Mouse (Mus musculus) CH12.LX (cell line): Measurements from ENCODE around the gene Srr. TPM values are rescaled to one million over a fixed set of nuclear protein-coding genes. Genes with fewer than 3 reads are reported as not detected.
A peak's percentile ranks its signal among the peaks of the same experiment; 100 is the strongest.

Source experiments
- DNase-seq: peaks from one replicate; pipeline ENCODE4 v3.0.0-alpha.2; 2013; ENCODE audit errors: extremely low read depth
- H3K27ac ChIP-seq: 2 replicates; pipeline ENCODE4 v1.5.1; 2012; ENCODE audit warnings: low read depth, mild to moderate bottlenecking, control low read depth, moderate library complexity; ENCODE audit not compliant: insufficient read depth
- H3K27me3 ChIP-seq: replicated peaks from 2 replicates; pipeline ENCODE3; 2012; ENCODE audit warnings: inconsistent platforms
- H3K36me3 ChIP-seq, 2 experiments: replicated peaks in 1 of 2; 2 replicates each; pipeline versions ENCODE3 to v1.6.1; 2012; ENCODE audit warnings: inconsistent platforms in 1 of 2, low read length in 1 of 2, mild to moderate bottlenecking in 1 of 2, mixed read lengths in 1 of 2, moderate library complexity in 1 of 2; ENCODE audit not compliant: control insufficient read depth in 1 of 2, insufficient read depth in 1 of 2
- H3K4me1 ChIP-seq, 2 experiments: 2 replicates each; pipeline ENCODE4 v1.6.1; 2012; ENCODE audit warnings: inconsistent platforms in 1 of 2, moderate library complexity in 1 of 2; ENCODE audit not compliant: insufficient read depth in 2 of 2, control insufficient read depth in 1 of 2
- H3K4me2 ChIP-seq: 2 replicates; pipeline ENCODE4 v1.6.1; 2012; ENCODE audit warnings: low read depth, mild to moderate bottlenecking, control low read depth; ENCODE audit not compliant: poor library complexity, insufficient read depth, severe bottlenecking
- H3K4me3 ChIP-seq, 3 experiments: fragments of 150-350 bp in 1 of 3; sonication (generic) in 1 of 3; replicated peaks in 1 of 3; 2 replicates each; pipeline versions ENCODE3 to v1.5.1; 2011 to 2012; ENCODE audit warnings: low read depth in 2 of 3, low read length in 2 of 3, mild to moderate bottlenecking in 2 of 3, moderate library complexity in 2 of 3, control low read depth in 1 of 3, improper control_type of control experiment in 1 of 3, inconsistent platforms in 1 of 3, mixed read lengths in 1 of 3; ENCODE audit not compliant: poor library complexity in 1 of 3
- H3K79me2 ChIP-seq: replicated peaks from 2 replicates; pipeline ENCODE4 v1.6.1; 2012; ENCODE audit warnings: mild to moderate bottlenecking, moderate library complexity; ENCODE audit not compliant: control insufficient read depth, poor library complexity, insufficient read depth, severe bottlenecking; ENCODE audit errors: extremely low read depth
- H3K9ac ChIP-seq: 2 replicates; pipeline ENCODE4 v1.6.1; 2012; ENCODE audit warnings: low read depth, mild to moderate bottlenecking, control low read depth, moderate library complexity; ENCODE audit not compliant: insufficient read depth
- H3K9me3 ChIP-seq: replicated peaks from 2 replicates; pipeline ENCODE3; 2012; ENCODE audit warnings: low read length, inconsistent platforms, mixed read lengths
- BHLHE40 ChIP-seq: IDR thresholded peaks from 2 replicates; pipeline ENCODE4 v1.6.1; 2011; ENCODE audit warnings: mild to moderate bottlenecking, low read depth, low read length, improper control_type of control experiment
- ETS1 ChIP-seq: conservative IDR thresholded peaks from 2 replicates; pipeline ENCODE4 v1.6.1; 2012; ENCODE audit warnings: low read depth, mild to moderate bottlenecking, inconsistent platforms, low read length, improper control_type of control experiment, moderate library complexity
- GABPA ChIP-seq: IDR thresholded peaks from 2 replicates; pipeline ENCODE4 v1.6.1; 2012; ENCODE audit warnings: low read depth, low read length, improper control_type of control experiment, inconsistent platforms; ENCODE audit not compliant: insufficient replicate concordance
- HCFC1 ChIP-seq: IDR thresholded peaks from 2 replicates; pipeline ENCODE4 v1.6.1; 2012; ENCODE audit warnings: low read depth, mild to moderate bottlenecking, inconsistent platforms, low read length, improper control_type of control experiment
- JUND ChIP-seq: conservative IDR thresholded peaks from 2 replicates; pipeline ENCODE4 v1.6.1; 2011; ENCODE audit warnings: low read depth, low read length, improper control_type of control experiment
- KAT2A ChIP-seq: IDR thresholded peaks from 2 replicates; pipeline ENCODE4 v1.6.1; 2012; ENCODE audit warnings: low read length, improper control_type of control experiment, inconsistent platforms; ENCODE audit not compliant: insufficient replicate concordance
- MAFK ChIP-seq: IDR thresholded peaks from 2 replicates; pipeline ENCODE4 v1.6.1; 2011; ENCODE audit warnings: low read length, improper control_type of control experiment; ENCODE audit not compliant: insufficient replicate concordance
- MAZ ChIP-seq: IDR thresholded peaks from 2 replicates; pipeline ENCODE4 v1.6.1; 2012; ENCODE audit warnings: low read depth, mild to moderate bottlenecking, inconsistent platforms, low read length, improper control_type of control experiment, moderate library complexity
- MEF2A ChIP-seq: IDR thresholded peaks from 2 replicates; pipeline ENCODE4 v1.6.1; 2014; ENCODE audit warnings: low read depth, mild to moderate bottlenecking, inconsistent platforms, low read length, improper control_type of control experiment, borderline replicate concordance
- MYC ChIP-seq: IDR thresholded peaks from 2 replicates; pipeline ENCODE4 v1.6.1; 2011; ENCODE audit warnings: low read depth, mild to moderate bottlenecking, improper control_type of control experiment, low read length
- NRF1 ChIP-seq: IDR thresholded peaks from 2 replicates; pipeline ENCODE4 v1.6.1; 2014; ENCODE audit warnings: low read depth, mild to moderate bottlenecking, inconsistent platforms, low read length, improper control_type of control experiment, moderate library complexity
- PAX5 ChIP-seq: IDR thresholded peaks from 2 replicates; pipeline ENCODE4 v1.6.1; 2012; ENCODE audit warnings: low read length, inconsistent platforms, mixed read lengths
- POLR2AphosphoS2 ChIP-seq: IDR thresholded peaks from 2 replicates; pipeline ENCODE4 v1.6.1; 2011; ENCODE audit warnings: low read depth, low read length, improper control_type of control experiment
- RAD21 ChIP-seq: IDR thresholded peaks from 2 replicates; pipeline ENCODE4 v1.6.1; 2011; ENCODE audit warnings: low read depth, mild to moderate bottlenecking, low read length, improper control_type of control experiment, moderate library complexity
- RCOR1 ChIP-seq: conservative IDR thresholded peaks from 2 replicates; pipeline ENCODE4 v1.6.1; 2012; ENCODE audit warnings: low read depth, mild to moderate bottlenecking, inconsistent platforms, low read length, improper control_type of control experiment
- SMC3 ChIP-seq: IDR thresholded peaks from 2 replicates; pipeline ENCODE4 v1.6.1; 2011; ENCODE audit warnings: low read depth, low read length, improper control_type of control experiment
- TBP ChIP-seq: conservative IDR thresholded peaks from 2 replicates; pipeline ENCODE4 v1.6.1; 2011; ENCODE audit warnings: low read depth, low read length, improper control_type of control experiment
- TCF12 ChIP-seq: IDR thresholded peaks from 2 replicates; pipeline ENCODE4 v1.6.1; 2014; ENCODE audit warnings: low read depth, mild to moderate bottlenecking, inconsistent platforms, low read length, improper control_type of control experiment
- USF2 ChIP-seq: conservative IDR thresholded peaks from 2 replicates; pipeline ENCODE4 v1.6.1; 2011; ENCODE audit warnings: low read depth, low read length, improper control_type of control experiment
- ZC3H11A ChIP-seq: IDR thresholded peaks from 2 replicates; pipeline ENCODE4 v1.6.1; 2012; ENCODE audit warnings: low read depth, mild to moderate bottlenecking, inconsistent platforms, low read length, improper control_type of control experiment
- ZMIZ1 ChIP-seq: IDR thresholded peaks from 2 replicates; pipeline ENCODE4 v1.6.1; 2012; ENCODE audit warnings: low read depth, mild to moderate bottlenecking, inconsistent platforms, low read length, improper control_type of control experiment
- ZNF384 ChIP-seq: IDR thresholded peaks from 2 replicates; pipeline ENCODE4 v1.6.1; 2012; ENCODE audit warnings: low read depth, low read length, improper control_type of control experiment, inconsistent platforms
- dilution Hi-C: fragments of 300-500 bp; cut with MboI; formaldehyde crosslinking; loops from 2 replicates; pipeline ENCODE4 v1.14.3; 2020; ENCODE audit warnings: low sequenced_read_pairs; ENCODE audit not compliant: extremely low pct_unique_long_range_greater_than_20kb, extremely low pct_ligation_motif_present
- in situ Hi-C: fragments of 300-500 bp; cut with MboI; formaldehyde crosslinking; loops from 3 replicates; pipeline ENCODE4 v1.14.3; 2019; ENCODE audit warnings: low sequenced_read_pairs, low pct_ligation_motif_present, low pct_unique_long_range_greater_than_20kb, mixed read lengths
- polyA plus RNA-seq: library from polyadenylated mRNA; unstranded; fragments of >175 nt; gene quantifications from 2 replicates; pipeline ENCODE4 v1.2.1, GENCODE M21; 2012; ENCODE audit warnings: low read depth; ENCODE audit not compliant: insufficient read length
- total RNA-seq, 2 experiments: library from RNA; depleted of rRNA; stranded (reverse); fragments of 300-350 nt in 1 of 2; fragments of >200 nt in 1 of 2; gene quantifications; 2 replicates each; pipeline ENCODE4 v1.2.3; 2012 to 2014

Srr gene
- total and polyA plus RNA-seq, 3 experiments: 5.7 to 5.9 (median 5.7) TPM

DNA sequence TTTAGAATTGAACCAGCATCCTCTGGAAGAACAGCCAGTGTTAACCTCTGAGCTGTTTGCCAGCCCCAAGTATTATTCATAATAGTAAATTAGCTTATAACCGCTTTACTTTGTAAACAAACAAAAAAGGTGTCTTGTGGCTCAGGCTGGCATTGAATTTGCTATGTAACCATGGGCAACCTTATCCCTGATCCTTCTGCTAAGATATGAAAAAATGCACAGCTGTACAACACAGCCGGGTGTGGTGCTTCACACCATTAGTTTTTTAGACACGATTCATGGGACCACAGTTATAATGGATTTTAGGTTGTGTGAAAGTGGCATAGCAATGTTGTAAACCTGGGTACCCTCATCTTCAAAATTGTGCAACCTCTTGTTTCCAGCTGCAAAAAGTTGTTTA, 13.3 kb downstream of the Srr start:
- no peak overlapping the region for H3K9ac ChIP-seq
- peaks cover 31 to 55% of the 10 kb centered on the region in 2 experiments for H3K36me3 ChIP-seq
- DNase-seq: no peak
- H3K27ac ChIP-seq: no peak overlapping the region
- 0 out of 2 replicates have a peak, but pooled peaks cover 4% of the 10 kb centered on the region for H3K79me2 ChIP-seq
- no peaks in the 10 kb centered on the region for H3K9me3 ChIP-seq
- H3K4me2 ChIP-seq: no peak overlapping the region
- dilution Hi-C loops (no loop called here), in situ Hi-C loops (no loop called here)
- peaks cover 3 to 12% of the 10 kb centered on the region in 2 experiments; a peak in 3 of 4 replicates for H3K4me1 ChIP-seq
- H3K27me3 ChIP-seq: no peaks in the 10 kb centered on the region
- no peak overlapping the region for H3K4me3 ChIP-seq
- TF ChIP-seq USF2 (no peak), HCFC1 (no peak), KAT2A (no peak), JUND (no peak), MYC (no peak), TCF12 (no peak), NRF1 (no peak)

DNA sequence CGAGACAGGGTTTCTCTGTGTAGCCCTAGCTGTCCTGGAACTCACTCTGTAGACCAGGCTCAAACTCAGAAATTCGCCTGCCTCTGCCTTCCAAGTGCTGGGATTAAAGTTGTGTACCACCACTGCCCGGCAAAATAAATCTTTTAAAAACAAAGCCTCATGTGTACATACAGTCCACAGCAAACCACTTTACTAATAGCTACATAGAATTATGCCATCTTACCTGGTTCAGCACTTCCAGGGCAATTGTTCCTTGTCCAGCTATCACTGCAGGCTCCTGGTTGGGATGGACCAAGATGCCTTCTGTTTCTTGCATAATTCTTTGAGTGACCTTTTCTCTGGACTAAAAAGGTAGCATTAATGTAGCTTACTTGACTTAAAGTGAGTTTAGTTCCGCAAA, 15.8 kb downstream of the Srr start:
- no peak for DNase-seq
- Histone ChIP-seq H3K4me3 (no peak overlapping the region), H3K4me2 (no peak overlapping the region), H3K9ac (no peak overlapping the region), H3K9me3 (no peaks in the 10 kb centered on the region), H3K27me3 (no peaks in the 10 kb centered on the region), H3K27ac (no peak overlapping the region), H3K79me2 (peaks cover 18% of the 10 kb centered on the region), H3K4me1 (peaks cover 7 to 37% of the 10 kb centered on the region in 2 experiments; a peak in 3 of 4 replicates), H3K36me3 (peaks cover 56 to 70% of the 10 kb centered on the region in 2 experiments)
- no peak for TF ChIP-seq MAZ
- no peak for TF ChIP-seq ZNF384
- TF ChIP-seq NRF1: no peak
- no peak for TF ChIP-seq RAD21
- no peak for TF ChIP-seq PAX5
- TF ChIP-seq POLR2AphosphoS2: peak; percentile 90; the same call in 1 of the 2 replicates
- in situ Hi-C loops (no loop called here), dilution Hi-C loops (no loop called here)

DNA sequence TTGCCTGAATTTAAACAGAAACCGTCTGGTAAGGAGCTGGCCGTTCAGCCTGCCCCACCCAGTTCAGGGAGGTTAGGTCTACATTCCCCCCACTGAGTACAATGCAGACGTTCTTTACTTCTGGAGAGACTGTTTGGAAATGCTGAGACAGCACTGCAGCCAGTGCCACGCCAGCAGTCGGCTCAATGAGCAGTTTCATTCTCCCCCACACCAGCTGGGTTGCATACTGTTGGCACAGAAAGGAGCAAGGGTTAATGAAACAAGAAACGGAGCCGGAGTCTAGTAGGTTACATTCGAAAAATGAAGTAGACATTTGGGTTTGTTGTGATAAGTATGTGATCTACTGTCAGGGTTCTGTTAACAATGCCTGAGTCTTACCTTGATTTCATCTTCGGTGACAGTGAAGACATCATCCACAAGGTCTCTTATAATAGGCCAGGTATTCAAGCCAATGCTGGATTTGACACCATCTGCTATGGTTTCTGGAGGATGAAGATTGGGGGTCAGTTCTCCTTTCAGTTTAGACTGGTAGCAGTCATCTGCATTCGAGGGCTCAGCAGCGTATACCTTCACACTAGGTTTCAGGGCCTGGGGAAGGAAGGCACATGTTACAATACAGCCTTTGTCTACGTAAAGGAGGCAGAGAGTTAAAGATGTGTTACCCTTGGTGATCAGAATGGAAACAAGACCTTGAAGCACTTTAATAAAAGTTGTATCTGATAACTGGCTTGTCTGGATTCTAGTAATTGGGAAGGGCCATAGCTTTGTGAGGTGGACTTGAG, 16.9 kb downstream of the Srr start:
- no peak for DNase-seq
- in situ Hi-C loops: no loop called here

More for the DNA sequence above, 16.9 kb downstream of the Srr start:
- TF ChIP-seq POLR2AphosphoS2: peak; percentile 67; the same call in 1 of the 2 replicates
- TF ChIP-seq TCF12: no peak
- TF ChIP-seq ZMIZ1: 0 out of 2 replicates have a peak, but pooled peaks have one; percentile 84
- no peak for TF ChIP-seq GABPA
- TF ChIP-seq MAFK: peak; percentile 76; the same call in 1 of the 2 replicates
- TF ChIP-seq TBP: no peak
- no peak for TF ChIP-seq BHLHE40
- TF ChIP-seq MEF2A: no peak
- TF ChIP-seq JUND: no peak
- no peak for TF ChIP-seq ZC3H11A
- no peak for TF ChIP-seq SMC3
- TF ChIP-seq ETS1: no peak
- no peak for TF ChIP-seq MYC
- no peak for TF ChIP-seq MAZ
- no peak for TF ChIP-seq HCFC1
- no peak for TF ChIP-seq RCOR1
- Histone ChIP-seq H3K79me2 (peaks cover 18% of the 10 kb centered on the region), H3K4me1 (peaks cover 7 to 46% of the 10 kb centered on the region in 2 experiments; a peak in 3 of 4 replicates), H3K9me3 (no peaks in the 10 kb centered on the region), H3K27ac (0 out of 2 replicates have a peak overlapping the region, but pooled peaks have one; percentile 7), H3K27me3 (no peaks in the 10 kb centered on the region), H3K36me3 (peaks cover 64 to 80% of the 10 kb centered on the region in 2 experiments), H3K4me3 (no peak overlapping the region), H3K4me2 (no peak overlapping the region), H3K9ac (no peak overlapping the region)
- dilution Hi-C loops: no loop called here
